Mouse (Mus musculus): ENCODE results near the gene Gng4. TPM values are rescaled to one million over a fixed set of nuclear protein-coding genes. Genes with fewer than 3 reads are reported as not detected.
A peak's percentile ranks its signal among the peaks of the same experiment; 100 is the strongest.

Gng4 gene
- total RNA-seq (2012; rRNA removed) (not detected in 2 replicates), polyA plus RNA-seq (2012; ENCODE audit: insufficient read depth in 1 of 2, insufficient read length in 2 of 2, low read depth in 1 of 2, low replicate concordance in 2 of 2, missing spikeins in 1 of 2) (not detected)

GRCm38 (mm10) chr13:13783894-13784419 lies at the start of gene Gng4:
Gene Gng4, plus strand, starts transcription at chr13:13784059.
- no peaks in the 10 kb centered on the region for H3K27me3 ChIP-seq (ENCODE audit: control insufficient read depth in 1 of 2, insufficient read depth in 2 of 2, low read length in 2 of 2)
- H3K4me3 ChIP-seq (ENCODE audit: control insufficient read depth in 1 of 2, insufficient read depth in 1 of 2, low read depth in 2 of 2, low read length in 2 of 2): peak within 1 kb of the TSS in 1 of 2 experiments; percentile 16; a peak in 2 of 4 replicates

DNA sequence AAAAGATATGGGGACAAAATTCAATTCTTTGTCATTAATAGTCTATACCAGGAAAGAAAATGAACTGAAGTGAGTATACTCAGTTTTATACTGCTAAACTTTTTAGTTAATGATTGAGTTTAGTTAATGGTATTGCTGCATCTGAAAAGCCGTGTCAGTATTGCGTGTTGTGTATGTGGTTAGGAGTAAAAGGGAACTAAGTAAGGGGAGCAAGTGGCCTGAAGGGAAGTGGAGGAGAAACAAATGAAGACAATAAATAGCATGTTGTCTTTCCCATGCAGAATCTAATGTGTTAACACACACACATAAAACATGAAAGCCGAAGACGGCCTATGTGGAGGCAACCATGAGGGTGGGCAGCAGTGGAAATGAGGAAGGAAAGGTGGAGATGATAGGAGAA lies 44.6 kb upstream of the Gng4 start:
- H3K27ac ChIP-seq (ENCODE audit: control insufficient read depth, low read depth, low read length): no peak overlapping the region
- H3K36me3 ChIP-seq (ENCODE audit: control insufficient read depth in 1 of 2, insufficient read depth in 2 of 2, low read length in 2 of 2): no peaks in the 10 kb centered on the region; a peak in 1 of 4 replicates
- H3K27me3 ChIP-seq (ENCODE audit: control insufficient read depth in 1 of 2, insufficient read depth in 2 of 2, low read length in 2 of 2): no peaks in the 10 kb centered on the region
- no peak overlapping the region for H3K9ac ChIP-seq (ENCODE audit: control insufficient read depth, low read depth, low read length, poor library complexity, severe bottlenecking)
- no peaks in the 10 kb centered on the region for H3K4me1 ChIP-seq (ENCODE audit: control insufficient read depth in 1 of 2, insufficient read depth in 2 of 2, low read length in 2 of 2)
- TF ChIP-seq MXI1 (IDR thresholded peaks at IDR 0.05; ENCODE audit: low read depth, low read length): no peak
- no peak for TF ChIP-seq CHD2 (IDR thresholded peaks at IDR 0.05; ENCODE audit: low read length)
- no peak for TF ChIP-seq UBTF (IDR thresholded peaks at IDR 0.05; ENCODE audit: borderline replicate concordance, insufficient read depth, low read depth, low read length)
- no peak for TF ChIP-seq USF2 (IDR thresholded peaks at IDR 0.05; ENCODE audit: borderline replicate concordance in 1 of 2, insufficient read depth in 1 of 2, low read depth in 1 of 2, low read length in 2 of 2)
- TF ChIP-seq TCF12 (IDR thresholded peaks at IDR 0.05; ENCODE audit: low read depth, low read length): no peak
- TF ChIP-seq NELFE (IDR thresholded peaks at IDR 0.05; ENCODE audit: low read depth, low read length): no peak
- TF ChIP-seq MEF2A (IDR thresholded peaks at IDR 0.05; ENCODE audit: extremely low read depth, insufficient replicate concordance, low read depth, low read length, poor library complexity, severe bottlenecking): no peak
- no peak for TF ChIP-seq MAFK (IDR thresholded peaks at IDR 0.05; ENCODE audit: borderline replicate concordance, low read depth, low read length)
- TF ChIP-seq NRF1 (IDR thresholded peaks at IDR 0.05; ENCODE audit: insufficient read depth, low read depth, low read length, poor library complexity, severe bottlenecking): no peak
- TF ChIP-seq CHD1 (IDR thresholded peaks at IDR 0.05; ENCODE audit: low read depth, low read length): no peak
- TF ChIP-seq TBP (IDR thresholded peaks at IDR 0.05; ENCODE audit: low read depth, low read length): no peak
- TF ChIP-seq POLR2AphosphoS2 (IDR thresholded peaks at IDR 0.05; ENCODE audit: low read length): no peak
- TF ChIP-seq CTCF (IDR thresholded peaks at IDR 0.05 in 2 of 3, conservative IDR thresholded peaks at IDR 0.05 in 1 of 3; ENCODE audit: control insufficient read depth in 1 of 3, insufficient read depth in 1 of 3, low read depth in 2 of 3, low read length in 3 of 3, poor library complexity in 1 of 3, severe bottlenecking in 1 of 3): no peak
- TF ChIP-seq SIN3A (IDR thresholded peaks at IDR 0.05; ENCODE audit: low read length): no peak
- no peak for TF ChIP-seq EP300 (IDR thresholded peaks at IDR 0.05; ENCODE audit: low read depth in 1 of 2, low read length in 2 of 2)
- no peak for TF ChIP-seq GABPA (IDR thresholded peaks at IDR 0.05; ENCODE audit: low read depth, low read length)
- TF ChIP-seq HCFC1 (IDR thresholded peaks at IDR 0.05; ENCODE audit: low read depth, low read length): no peak
- no peak for TF ChIP-seq KAT2A (conservative IDR thresholded peaks at IDR 0.05; ENCODE audit: low read depth, low read length)
- no peak for TF ChIP-seq ETS1 (IDR thresholded peaks at IDR 0.05; ENCODE audit: low read depth, low read length)
- no peaks in the 10 kb centered on the region for H3K79me2 ChIP-seq (ENCODE audit: control insufficient read depth, insufficient read depth, low read length, poor library complexity)
- no peak overlapping the region for H3K4me3 ChIP-seq (ENCODE audit: control insufficient read depth in 1 of 2, insufficient read depth in 1 of 2, low read depth in 2 of 2, low read length in 2 of 2)
- no peak for DNase-seq (ENCODE audit: low read depth, low spot score)
- H3K9me3 ChIP-seq (replicated peaks; ENCODE audit: insufficient read depth, low read length): no peaks in the 10 kb centered on the region

More at GRCm38 (mm10) chr13:13783894-13784419, at the start of gene Gng4:
- no peak within 1 kb of the TSS for H3K27ac ChIP-seq (ENCODE audit: control insufficient read depth, low read depth, low read length)
- H3K36me3 ChIP-seq (ENCODE audit: control insufficient read depth in 1 of 2, insufficient read depth in 2 of 2, low read length in 2 of 2): no peaks in the 10 kb centered on the region
- no peaks in the 10 kb centered on the region for H3K9me3 ChIP-seq (replicated peaks; ENCODE audit: insufficient read depth, low read length)
- H3K79me2 ChIP-seq (ENCODE audit: control insufficient read depth, insufficient read depth, low read length, poor library complexity): no peaks in the 10 kb centered on the region
- H3K4me1 ChIP-seq (ENCODE audit: control insufficient read depth in 1 of 2, insufficient read depth in 2 of 2, low read length in 2 of 2): no peaks in the 10 kb centered on the region
- H3K9ac ChIP-seq (ENCODE audit: control insufficient read depth, low read depth, low read length, poor library complexity, severe bottlenecking): no peak within 1 kb of the TSS; the same call in 1 of the 2 replicates
- peak; percentile 32 for DNase-seq (ENCODE audit: low read depth, low spot score)
- TF ChIP-seq CHD1 (IDR thresholded peaks at IDR 0.05; ENCODE audit: low read depth, low read length): no peak
- no peak for TF ChIP-seq POLR2A (IDR thresholded peaks at IDR 0.05; ENCODE audit: control insufficient read depth in 1 of 2, insufficient read depth in 1 of 2, low read depth in 1 of 2, low read length in 2 of 2, poor library complexity in 1 of 2)
- TF ChIP-seq NELFE (IDR thresholded peaks at IDR 0.05; ENCODE audit: low read depth, low read length): no peak
- TF ChIP-seq GABPA (IDR thresholded peaks at IDR 0.05; ENCODE audit: low read depth, low read length): no peak
- no peak for TF ChIP-seq TCF12 (IDR thresholded peaks at IDR 0.05; ENCODE audit: low read depth, low read length)
- no peak for TF ChIP-seq SIN3A (IDR thresholded peaks at IDR 0.05; ENCODE audit: low read length)
- no peak for TF ChIP-seq ZKSCAN1 (IDR thresholded peaks at IDR 0.05; ENCODE audit: low read depth, low read length)
- TF ChIP-seq MYC (IDR thresholded peaks at IDR 0.05; ENCODE audit: low read depth, low read length): no peak
- no peak for TF ChIP-seq KAT2A (conservative IDR thresholded peaks at IDR 0.05; ENCODE audit: low read depth, low read length)
- TF ChIP-seq BHLHE40 (IDR thresholded peaks at IDR 0.05; ENCODE audit: borderline replicate concordance, low read depth, low read length): no peak
- TF ChIP-seq CHD2 (IDR thresholded peaks at IDR 0.05; ENCODE audit: low read length): no peak
- no peak for TF ChIP-seq USF2 (IDR thresholded peaks at IDR 0.05; ENCODE audit: borderline replicate concordance in 1 of 2, insufficient read depth in 1 of 2, low read depth in 1 of 2, low read length in 2 of 2)
- no peak for TF ChIP-seq MXI1 (IDR thresholded peaks at IDR 0.05; ENCODE audit: low read depth, low read length)

All from MEL (cell line).